Mouse (Mus musculus) CD4-positive, CD25-positive, alpha-beta regulatory T cell (primary cell): ENCODE results near the gene B4galnt1. TPM values are rescaled to one million over a fixed set of nuclear protein-coding genes. Genes with fewer than 3 reads are reported as not detected.

Experiments
- polyA plus RNA-seq: library from polyadenylated mRNA; unstranded; fragments of 100-300 nt; shearing (Covaris generic); gene quantifications from one replicate; pipeline ENCODE4 v1.2.1, GENCODE M21; 2017

B4galnt1 gene
- polyA plus RNA-seq = 728 TPM

GRCm38 (mm10) chr10:127164631-127165353, at the start of gene B4galnt1:
Gene B4galnt1, plus strand, starts transcription at chr10:127165225.

GRCm38 (mm10) chr10:127121066-127121477, 44.0 kb upstream of the B4galnt1 start, which contains the start of gene Os9:
Gene Os9, minus strand, starts transcription at chr10:127121131.

GRCm38 (mm10) chr10:127179871-127180694, 15.1 kb downstream of the B4galnt1 start, which contains the start of gene Slc26a10:
Gene Slc26a10, minus strand, starts transcription at chr10:127180645.

GRCm38 (mm10) chr10:127189651-127190381, 24.8 kb downstream of the B4galnt1 start, which contains the start of gene Arhgef25:
Gene Arhgef25, minus strand, starts transcription at chr10:127190083.

GRCm38 (mm10) chr10:127195328-127196129, 30.5 kb downstream of the B4galnt1 start, which contains the start of gene Dtx3:
Gene Dtx3, minus strand, starts transcription at chr10:127195728.

GRCm38 (mm10) chr10:127211414-127211854, 46.4 kb downstream of the B4galnt1 start, which contains the start of gene Pip4k2c:
Gene Pip4k2c, minus strand, starts transcription at chr10:127211585.

Other genes with a start within 250 kb of the B4galnt1 start
- gene Ctdsp2, start 186.5 kb upstream of the B4galnt1 start, polyA plus RNA-seq = 37.2 TPM
- gene Avil, start 164.5 kb upstream of the B4galnt1 start, polyA plus RNA-seq = 0.07 TPM
- gene Tsfm, start 134.4 kb upstream of the B4galnt1 start, polyA plus RNA-seq = 51.6 TPM
- 26.7 TPM for gene Mettl1, start 123.8 kb upstream of the B4galnt1 start, polyA plus RNA-seq
- 0.14 TPM for gene Eef1akmt3, start 123.7 kb upstream of the B4galnt1 start, polyA plus RNA-seq
- not detected for gene Cyp27b1, start 117.0 kb upstream of the B4galnt1 start, polyA plus RNA-seq
- 1.3 TPM for gene March9, start 105.0 kb upstream of the B4galnt1 start, polyA plus RNA-seq
- gene Cdk4, start 101.7 kb upstream of the B4galnt1 start, polyA plus RNA-seq = 334 TPM
- 64.1 TPM for gene Tspan31, start 95.0 kb upstream of the B4galnt1 start, polyA plus RNA-seq
- 30.6 TPM for gene Agap2, start 89.9 kb upstream of the B4galnt1 start, polyA plus RNA-seq
- 171 TPM for gene Os9, start 44.1 kb upstream of the B4galnt1 start, polyA plus RNA-seq
- 5.8 TPM for gene Slc26a10, start 15.4 kb downstream of the B4galnt1 start, polyA plus RNA-seq
- gene Arhgef25, start 24.9 kb downstream of the B4galnt1 start, polyA plus RNA-seq = 0.43 TPM
- gene Dtx3, start 30.5 kb downstream of the B4galnt1 start, polyA plus RNA-seq = 112 TPM
- 37.4 TPM for gene Pip4k2c, start 46.4 kb downstream of the B4galnt1 start, polyA plus RNA-seq
- 0.74 TPM for gene Kif5a, start 98.1 kb downstream of the B4galnt1 start, polyA plus RNA-seq
- gene Dctn2, start 101.1 kb downstream of the B4galnt1 start, polyA plus RNA-seq = 117 TPM
- gene Mbd6, start 123.8 kb downstream of the B4galnt1 start, polyA plus RNA-seq = 13.4 TPM
- 74.3 TPM for gene Mars, start 146.6 kb downstream of the B4galnt1 start, polyA plus RNA-seq
- gene Arhgap9, start 156.7 kb downstream of the B4galnt1 start, polyA plus RNA-seq = 395 TPM
- 0.54 TPM for gene Gli1, start 176.7 kb downstream of the B4galnt1 start, polyA plus RNA-seq
- 0.07 TPM for gene Inhbe, start 189.2 kb downstream of the B4galnt1 start, polyA plus RNA-seq
- not detected for gene Inhbc, start 205.2 kb downstream of the B4galnt1 start, polyA plus RNA-seq
- gene R3hdm2, start 215.1 kb downstream of the B4galnt1 start, polyA plus RNA-seq = 39.5 TPM